Mouse (Mus musculus): ENCODE measurements around the gene Fgfr2.

DNA sequence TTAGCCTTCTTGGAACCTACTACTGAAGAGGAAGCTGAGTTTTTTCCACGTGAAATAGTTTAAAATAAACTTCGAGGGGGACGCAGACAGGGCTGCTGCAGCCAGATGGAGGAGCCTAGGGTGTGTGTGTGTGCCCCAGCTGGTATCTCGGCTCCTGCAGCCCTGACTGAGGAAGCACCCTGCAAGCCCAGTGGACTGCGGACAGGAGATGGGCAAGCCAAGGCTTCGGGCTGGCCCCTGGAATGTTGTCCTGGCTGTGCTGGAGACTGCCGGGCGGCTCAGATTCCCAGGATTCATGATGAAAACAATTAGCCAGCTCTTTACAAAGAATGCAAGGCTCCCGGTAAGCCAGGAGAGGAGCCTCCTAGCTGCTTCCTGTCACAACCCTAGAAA is 465.1 kb downstream of the Fgfr2 start:
- TF ChIP-seq POLR2A (IDR thresholded peaks at IDR 0.05; ENCODE audit: control insufficient read depth, low read depth, low read length) (no peak), CTCF (IDR thresholded peaks at IDR 0.05; ENCODE audit: control insufficient read depth, insufficient read depth, insufficient replicate concordance, low read depth, low read length) (no peak)
